Comparison of ENCODE assay signal across 19 mouse cellular contexts in genomic region chr14:76097815-76098214, GRCm38 (mm10). TPM values are rescaled to one million over a fixed set of nuclear protein-coding genes. Genes with fewer than 3 reads are reported as not detected.
DNase-seq lines count a peak whose midpoint lies in the region; TF ChIP-seq lines count a peak whose summit lies in the region.
"Had no signal": no experiment of that assay in that cellular context is flagged by ENCODE, and none has a peak within 500 bp of the region (broad histone marks: within the 10 kb centered on the region; RNA-seq: fewer than 3 reads in every experiment).

No protein-coding gene starts in this region.

- WGBS in macrophage (ENCODE audit: missing documents): 96% methylated on average over 5 of the region's 5 CpGs
- 94% methylated on average over 5 of the region's 5 CpGs for WGBS in lung, adult 2 months

- no peak for TF ChIP-seq POLR2A in lung, adult 2 months (IDR thresholded peaks at IDR 0.05; ENCODE audit: borderline replicate concordance, extremely low read depth, low read depth, low read length)

- H3K4me3 ChIP-seq in macrophage (ENCODE audit: inconsistent target): no peak overlapping the region
- H3K4me3 ChIP-seq in lung, adult 2 months (replicated peaks; ENCODE audit: extremely low read depth, low read depth, low read length): no peak overlapping the region
- H3K4me3 ChIP-seq: embryonic facial prominence, embryonic 10.5 days; forebrain, embryonic 13.5 days; gastrocnemius, adult 2 months; heart, adult 2 months; heart, embryonic 12.5 days; hindbrain, embryonic 10.5 days had no signal

- TF ChIP-seq CTCF in lung, adult 2 months (IDR thresholded peaks at IDR 0.05; ENCODE audit: insufficient read depth, low read length): no peak

- H3K79me2 ChIP-seq in macrophage (ENCODE audit: inconsistent target): no peaks in the 10 kb centered on the region

- DNase-seq in heart, adult 11 months: peak; percentile 61
- DNase-seq in heart, adult 8-10 months (ENCODE audit: low spot score): no peak
- peak; percentile 56 for DNase-seq in kidney, adult 9 months
- peak; percentile 38 for DNase-seq in kidney, postnatal 10 days
- no peak for DNase-seq in lung, adult 2 months
- DNase-seq in urinary bladder, postnatal 10 days (ENCODE audit: low spot score): no peak
- DNase-seq: adrenal gland, postnatal 14 days; B cell, adult 2 months; cerebellum, adult 18-20 months; cerebellum, postnatal 10 days; forebrain, postnatal 0 days; gastrocnemius, adult 2 months; heart, adult 2 months had no signal

- peaks cover 43% of the 10 kb centered on the region for H3K36me3 ChIP-seq in macrophage (ENCODE audit: inconsistent target)

- H3K27ac ChIP-seq in macrophage: peak overlapping the region; percentile 67
- H3K27ac ChIP-seq: embryonic facial prominence, embryonic 10.5 days; forebrain, embryonic 13.5 days; gastrocnemius, adult 2 months; heart, adult 2 months; hindbrain, embryonic 10.5 days; hindbrain, embryonic 14.5 days had no signal

- no peaks in the 10 kb centered on the region for H3K4me1 ChIP-seq in lung, adult 2 months (ENCODE audit: control insufficient read depth, insufficient read depth, low read length)
- H3K4me1 ChIP-seq: embryonic facial prominence, embryonic 10.5 days; forebrain, embryonic 13.5 days; heart, embryonic 12.5 days; hindbrain, embryonic 10.5 days had no signal

RNA-seq across cellular contexts. Expression of gene Gpalpp1, which starts 12.7 kb away (rescaled TPM):
- total RNA-seq in heart, adult 8-10 months (2022): 10 to 100 TPM in 3 of 4 experiments, 1 to 10 TPM in 1; 9.5 to 12.3 (median 10.4) TPM
- 10 to 100 TPM; 10.8 to 36.1 (median 19.3) TPM for total RNA-seq in macrophage (2018; cell fraction: chromatin; rRNA removed)
- 10 to 100 TPM; 20.0 to 32.9 (median 24.9) TPM for total RNA-seq in macrophage (2018; cell fraction: cytosol; rRNA removed)
- total RNA-seq in macrophage (2018; cell fraction: nucleus; rRNA removed): 10 to 100 TPM; 13.7 to 42.3 (median 21.5) TPM
- polyA plus RNA-seq in macrophage (2018): 20.1 to 30.2 TPM (median 26.0 TPM) in 3 replicates
- 3.4 and 6.0 TPM in 2 replicates for polyA plus RNA-seq in lung, adult 2 months (2012; rRNA removed)

RNA-seq across cellular contexts. Expression of gene Nufip1, which starts 12.9 kb away (rescaled TPM):
- 1 to 10 TPM; 3.0 to 3.6 (median 3.2) TPM for total RNA-seq in heart, adult 8-10 months (2022)
- total RNA-seq in macrophage (2018; cell fraction: chromatin; rRNA removed): 10 to 100 TPM in 14 of 26 experiments, 1 to 10 TPM in 12; 5.1 to 16.7 (median 10.5) TPM
- 1 to 10 TPM; 4.8 to 9.1 (median 7.1) TPM for total RNA-seq in macrophage (2018; cell fraction: cytosol; rRNA removed)
- 10 to 100 TPM in 8 of 26 experiments, 1 to 10 TPM in 18; 5.0 to 17.9 (median 7.0) TPM for total RNA-seq in macrophage (2018; cell fraction: nucleus; rRNA removed)
- 6.6 to 10.7 TPM (median 10.0 TPM) in 3 replicates for polyA plus RNA-seq in macrophage (2018)
- 2.5 and 2.7 TPM in 2 replicates for polyA plus RNA-seq in lung, adult 2 months (2012; rRNA removed)

Comparison
In these comparisons a context has a peak if more than half of its experiments do, and no peak if none do; other contexts are left out.
1. DNase-seq: peak in heart, adult 11 months (single experiment), kidney, adult 9 months (single experiment) and kidney, postnatal 10 days (single experiment); none in heart, adult 8-10 months (single experiment), lung, adult 2 months (single experiment) and urinary bladder, postnatal 10 days (single experiment).